Mouse (Mus musculus) T-helper 1 cell (primary cell): Measurements from ENCODE around the gene Itgb5.

Experiments used
- in situ Hi-C: fragments of 300-600 bp; cut with MboI, MseI; formaldehyde crosslinking; loops from one replicate; pipeline ENCODE4 v1.15.1; 2025; ENCODE audit warnings: high pct_unique_total_duplicates

Gene Itgb5

DNA sequence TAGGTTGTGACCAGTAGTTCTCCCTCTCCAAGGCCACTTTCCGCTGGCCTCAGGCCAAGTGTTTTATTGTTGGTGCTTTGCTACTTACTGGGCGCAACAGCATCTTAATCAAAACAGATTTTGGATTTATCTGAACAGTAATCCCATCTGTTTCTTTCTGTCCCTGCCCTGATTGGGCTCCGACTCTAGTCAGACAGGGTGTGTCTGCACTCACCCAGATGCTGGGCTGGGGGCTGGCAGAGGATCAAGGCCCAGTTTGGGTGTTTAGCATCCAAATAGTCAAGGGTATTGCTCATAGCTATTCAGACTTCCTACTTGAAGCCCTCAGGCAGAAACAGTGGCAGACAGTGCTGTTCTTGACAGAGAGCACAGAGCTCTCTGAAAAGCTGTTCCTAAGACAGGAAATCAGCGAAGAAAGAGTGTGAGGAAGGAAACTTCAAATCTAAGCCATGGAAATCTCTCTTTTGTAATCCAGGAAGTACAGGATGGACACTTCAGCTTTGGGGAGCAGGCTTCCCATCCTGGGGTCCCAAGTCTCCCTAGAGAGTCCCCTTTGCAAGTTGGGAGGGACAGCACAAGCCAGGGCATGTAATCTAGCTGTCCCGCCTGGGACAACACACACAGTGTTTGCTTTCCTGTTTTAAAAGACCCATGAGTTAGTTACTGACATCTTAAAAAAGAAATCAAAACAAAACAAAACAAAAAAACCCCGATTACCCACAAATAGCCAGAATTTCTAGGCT lies 48.7 kb downstream of the Itgb5 start:
- in situ Hi-C loops = no loop called here

DNA sequence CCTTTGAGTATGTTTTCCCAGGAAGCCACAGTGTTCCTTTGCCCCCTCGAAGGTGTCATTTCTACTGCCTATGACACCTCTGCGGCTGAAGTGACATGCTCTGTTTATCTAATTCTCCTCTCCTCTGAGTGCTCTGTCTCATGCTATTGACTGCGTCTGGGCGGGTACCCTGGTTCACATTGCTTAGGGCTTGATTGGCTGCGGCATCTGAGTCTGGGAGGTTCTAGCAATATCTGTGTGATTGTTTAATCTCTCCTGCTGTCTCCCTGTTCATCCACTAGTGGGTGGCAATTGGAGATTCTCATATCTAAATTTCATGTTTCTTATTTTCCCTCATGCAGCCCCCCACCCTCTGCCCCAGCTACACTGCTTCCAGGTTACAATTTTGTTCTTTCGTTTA lies 49.6 kb downstream of the Itgb5 start:
- in situ Hi-C loops = no loop called here

DNA sequence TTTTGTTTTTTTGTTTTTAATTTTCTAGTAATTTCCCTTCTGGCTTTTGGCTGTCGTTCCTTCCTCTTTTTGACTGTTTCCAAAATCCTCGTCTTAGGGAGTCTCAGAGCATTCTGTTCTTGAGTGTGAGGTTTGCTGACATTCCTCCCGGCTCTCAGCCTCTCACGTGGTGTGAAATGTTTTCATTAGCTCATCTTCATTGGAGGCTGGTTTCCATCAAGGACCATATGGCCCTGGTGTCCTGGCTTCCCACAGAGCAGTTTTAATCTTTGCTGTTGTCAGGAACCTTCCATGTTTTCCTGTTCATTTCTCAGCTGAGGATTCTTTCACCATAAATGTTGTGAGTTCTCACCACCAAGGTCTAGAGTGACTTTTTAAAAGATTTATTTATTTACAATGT lies 50.1 kb downstream of the Itgb5 start:
- in situ Hi-C loops = no loop called here

DNA sequence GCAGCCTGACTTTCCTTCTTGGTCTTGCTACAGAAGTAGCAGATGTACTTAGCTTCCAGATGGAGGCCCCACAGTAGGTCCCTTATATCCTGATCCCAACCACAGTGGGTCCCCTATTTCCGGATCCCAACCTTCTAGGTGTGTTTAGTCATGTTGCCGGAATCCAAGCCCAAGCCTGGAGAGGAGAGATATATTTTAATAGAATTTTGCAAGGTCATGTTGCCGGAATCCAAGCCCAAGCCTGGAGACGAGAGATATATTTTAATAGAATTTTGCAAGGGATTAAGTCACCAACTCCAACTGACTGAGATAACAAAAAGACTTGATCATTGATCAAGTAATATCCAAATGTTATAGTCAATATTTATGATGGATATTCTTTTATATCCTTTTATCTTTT lies 51.3 kb downstream of the Itgb5 start:
- in situ Hi-C loops = no loop called here

DNA sequence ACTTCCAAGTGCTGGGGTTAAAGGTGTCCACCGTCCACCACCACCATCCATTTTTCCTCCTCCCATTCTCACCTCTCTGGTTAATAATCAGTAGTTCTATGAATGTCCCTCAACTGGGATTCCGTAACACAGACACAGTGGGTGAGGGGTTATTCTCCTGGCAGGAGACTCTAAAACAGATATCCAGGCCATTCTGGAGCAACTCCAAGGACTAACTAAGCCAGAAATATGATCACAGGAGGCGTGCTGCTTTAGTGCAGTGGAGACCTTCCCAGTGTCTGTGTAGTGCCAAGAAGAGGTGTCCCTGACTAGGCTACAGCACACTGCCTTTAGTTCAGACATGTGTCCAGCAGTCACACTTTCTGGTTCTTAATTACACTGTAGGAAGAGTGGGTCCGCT lies 53.1 kb downstream of the Itgb5 start:
- in situ Hi-C loops = no loop called here

DNA sequence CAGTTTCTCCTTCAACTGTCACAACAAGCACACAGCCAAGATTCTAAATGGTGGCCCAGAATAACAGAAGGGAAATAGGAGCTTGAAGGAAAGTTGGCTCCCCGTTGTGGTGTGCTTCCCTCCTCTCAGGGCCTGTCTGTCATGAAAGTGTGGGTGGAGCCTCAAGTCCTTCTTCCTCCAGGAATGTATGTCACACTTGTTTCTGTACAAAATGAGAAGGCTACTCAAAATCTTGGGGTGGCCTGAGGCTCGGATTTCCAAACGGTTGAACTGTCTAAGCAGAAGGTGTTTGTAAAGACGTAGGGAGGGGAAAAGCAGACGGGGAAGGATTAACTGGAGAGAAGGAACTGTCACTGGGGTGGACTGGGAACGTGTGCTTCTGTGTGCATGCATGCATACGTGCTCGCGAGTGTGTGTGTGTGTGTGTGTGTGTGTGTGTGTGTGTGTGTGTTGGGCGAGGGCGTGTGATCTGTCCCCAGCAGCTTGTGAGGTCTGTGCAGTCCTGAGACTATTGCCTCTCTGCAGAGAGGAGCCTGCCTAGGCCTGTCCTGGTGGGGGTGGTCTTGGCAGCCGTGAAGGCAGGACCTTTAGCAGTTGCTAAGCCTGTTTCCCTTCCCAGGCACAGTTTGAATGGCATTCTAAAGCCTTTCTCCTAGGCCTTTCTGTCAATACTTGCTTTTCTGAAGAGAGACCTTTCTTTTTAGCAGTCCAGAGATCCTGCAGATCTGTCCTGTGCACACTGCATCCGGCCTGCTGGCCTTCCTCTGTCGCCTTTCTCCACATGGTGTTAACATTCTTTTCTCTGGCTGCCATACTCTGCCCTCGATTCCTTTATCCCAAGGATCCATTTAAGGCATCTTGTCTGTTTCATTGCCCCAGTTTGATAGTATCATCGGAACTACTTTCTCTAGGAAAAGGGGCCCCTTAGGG lies 53.8 kb downstream of the Itgb5 start:
- in situ Hi-C loops = no loop called here

DNA sequence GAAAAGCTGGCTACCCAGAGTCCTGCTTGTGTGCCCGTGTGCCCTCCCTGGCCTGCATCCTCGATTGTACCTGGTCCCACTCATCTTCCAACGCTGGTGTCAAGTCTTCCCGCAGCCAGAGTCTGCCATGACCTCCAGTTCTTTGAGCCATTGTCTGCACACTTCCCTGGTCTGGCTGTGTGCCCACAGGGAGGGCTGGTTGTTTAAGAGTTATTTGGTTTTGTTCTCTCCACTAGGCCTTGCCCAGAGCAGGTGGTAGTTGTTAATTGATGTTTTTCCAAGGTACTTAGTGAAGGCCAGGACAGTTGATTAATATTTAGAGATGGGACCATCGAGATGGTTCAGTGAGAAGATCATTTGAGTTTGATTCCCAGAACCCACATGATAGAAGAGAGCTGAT lies 54.7 kb downstream of the Itgb5 start:
- in situ Hi-C loops = no loop called here

DNA sequence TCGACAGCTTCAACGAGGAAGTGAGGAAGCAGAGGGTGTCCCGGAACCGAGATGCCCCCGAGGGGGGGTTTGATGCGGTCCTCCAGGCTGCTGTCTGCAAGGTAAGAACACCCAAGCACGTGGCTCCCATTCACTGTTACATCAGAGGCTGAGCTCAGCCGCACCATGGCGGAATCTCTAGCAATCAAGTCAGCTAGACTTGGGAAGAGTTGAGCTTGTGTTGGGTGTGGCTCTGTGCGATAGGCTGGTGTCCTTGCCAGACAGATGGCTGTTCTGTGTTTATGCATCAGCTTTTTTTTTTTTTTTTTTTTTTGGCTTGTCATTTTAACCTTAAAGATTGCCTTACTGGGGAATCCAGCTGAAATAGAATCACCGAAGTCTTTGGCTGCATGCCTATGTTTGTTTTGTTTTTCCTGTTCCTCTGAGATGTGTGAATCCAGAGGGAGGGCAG lies 55.6 kb downstream of the Itgb5 start:
- in situ Hi-C loops = no loop called here

DNA sequence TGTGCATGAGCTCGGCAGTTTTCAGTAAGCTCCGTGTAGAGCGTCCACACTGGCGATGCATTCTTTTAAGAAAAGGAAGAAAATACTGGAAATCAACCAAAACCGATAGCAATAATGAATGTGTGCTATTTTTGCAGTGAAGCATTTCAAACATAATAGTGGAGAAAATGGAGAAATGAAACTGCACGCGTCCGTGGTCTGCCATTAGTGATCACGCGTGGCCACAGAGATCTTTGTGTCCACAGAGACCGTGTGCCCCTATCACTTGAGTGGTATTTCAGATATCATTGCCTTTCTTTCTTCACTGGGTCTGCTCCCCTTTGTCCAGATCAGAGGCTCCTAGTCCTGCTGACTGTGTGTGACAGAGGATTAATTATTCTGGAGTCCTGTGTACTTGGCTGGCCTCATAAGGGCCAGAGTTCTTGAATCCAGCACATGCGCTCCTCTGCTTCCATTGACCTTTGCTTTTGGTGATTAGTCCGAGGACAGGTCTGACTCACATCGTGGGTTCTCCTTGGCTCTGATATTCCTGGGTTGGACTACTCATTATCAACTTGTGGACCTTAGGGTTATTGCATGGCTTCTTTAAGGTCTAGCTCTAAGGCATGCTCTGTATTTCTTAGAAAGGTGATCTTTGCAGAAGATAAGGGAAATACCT lies 56.3 kb downstream of the Itgb5 start:
- in situ Hi-C loops = no loop called here

DNA sequence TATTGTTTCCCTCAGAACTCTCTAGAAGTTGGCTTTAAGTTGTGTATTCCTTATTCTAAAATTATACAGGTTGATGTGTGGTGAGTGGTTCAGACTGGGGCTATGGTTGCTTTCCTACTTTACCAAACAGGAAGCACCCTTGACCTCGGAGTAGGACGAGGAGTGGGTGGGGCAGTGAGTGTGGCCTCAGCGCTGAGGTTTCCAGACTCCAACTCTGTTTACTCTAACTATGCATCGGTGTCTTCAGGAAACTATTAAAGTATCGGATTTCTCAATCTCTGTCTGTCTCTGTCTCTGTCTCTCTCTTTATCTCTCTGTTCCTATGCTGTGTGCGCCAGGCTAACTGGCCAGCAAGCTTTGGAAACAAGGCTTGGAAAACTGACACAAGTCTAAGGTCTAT lies 57.2 kb downstream of the Itgb5 start:
- in situ Hi-C loops = no loop called here

DNA sequence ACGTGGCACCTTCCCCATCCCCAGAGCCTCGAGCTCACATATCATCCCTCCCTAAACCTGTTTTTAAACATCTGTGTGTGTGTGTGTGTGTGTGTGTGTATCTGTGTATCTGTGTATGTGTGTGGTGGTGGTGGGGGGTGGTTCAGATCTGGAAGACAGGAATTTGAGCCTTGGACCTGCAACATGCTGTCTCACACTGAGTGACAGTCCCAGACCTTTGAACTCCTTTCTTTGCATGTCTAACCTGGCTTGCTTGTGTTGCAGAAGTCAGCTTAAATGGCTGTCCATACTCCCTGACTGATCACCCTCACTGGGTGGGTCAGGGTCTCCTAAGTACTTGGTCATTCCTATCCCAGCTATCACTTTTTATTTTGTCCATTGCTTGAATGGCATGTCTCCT lies 58.5 kb downstream of the Itgb5 start:
- in situ Hi-C loops = no loop called here

DNA sequence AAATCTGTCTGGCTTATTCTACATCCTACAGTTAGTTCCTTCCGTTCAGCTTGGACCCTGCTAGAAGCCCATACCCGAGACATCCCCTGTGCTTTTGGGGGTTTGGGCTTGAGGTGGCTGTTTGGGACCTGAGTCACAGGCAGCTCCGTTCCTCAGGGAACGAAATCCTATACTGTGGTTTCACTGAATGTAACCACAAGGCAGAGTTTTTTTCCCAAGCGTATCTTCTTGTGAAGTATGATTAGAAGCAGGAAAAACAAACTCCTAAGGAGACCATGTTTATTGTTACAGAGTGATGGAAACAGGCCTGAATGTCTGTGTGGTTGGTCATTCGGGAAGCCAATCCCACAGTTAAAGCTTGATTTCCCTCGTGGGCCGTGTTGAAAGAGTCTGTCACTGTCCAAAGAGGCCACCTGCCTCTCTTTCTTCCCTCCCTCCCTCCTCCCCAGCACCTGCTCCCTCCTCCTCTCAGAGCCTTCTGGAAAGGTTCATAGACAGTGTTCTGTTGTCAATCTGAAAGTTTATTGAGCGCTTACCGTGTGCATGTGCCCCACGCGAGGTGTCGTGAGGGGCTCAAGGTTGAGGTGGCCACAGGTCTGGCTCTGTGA lies 59.6 kb downstream of the Itgb5 start:
- in situ Hi-C loops = no loop called here

DNA sequence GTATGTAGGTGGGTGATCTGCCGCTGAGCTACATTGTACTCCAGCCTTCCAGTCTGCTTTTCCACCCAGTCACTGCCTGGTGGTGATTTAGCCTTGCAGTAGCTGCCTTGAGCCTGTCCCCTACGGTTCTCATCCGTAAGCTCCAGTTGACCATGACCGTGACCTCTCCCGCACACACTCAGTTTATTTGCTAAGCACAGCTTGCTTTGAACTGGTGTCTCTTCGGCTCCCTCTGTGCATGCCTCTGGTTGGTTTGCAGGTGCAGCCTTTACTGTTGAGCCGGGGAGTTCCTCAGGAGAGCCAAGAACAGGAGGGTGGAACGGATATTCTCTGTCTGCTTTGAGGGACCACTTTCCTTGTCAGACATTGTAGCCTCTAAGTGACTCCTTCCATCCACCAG lies 61.6 kb downstream of the Itgb5 start:
- in situ Hi-C loops = no loop called here

DNA sequence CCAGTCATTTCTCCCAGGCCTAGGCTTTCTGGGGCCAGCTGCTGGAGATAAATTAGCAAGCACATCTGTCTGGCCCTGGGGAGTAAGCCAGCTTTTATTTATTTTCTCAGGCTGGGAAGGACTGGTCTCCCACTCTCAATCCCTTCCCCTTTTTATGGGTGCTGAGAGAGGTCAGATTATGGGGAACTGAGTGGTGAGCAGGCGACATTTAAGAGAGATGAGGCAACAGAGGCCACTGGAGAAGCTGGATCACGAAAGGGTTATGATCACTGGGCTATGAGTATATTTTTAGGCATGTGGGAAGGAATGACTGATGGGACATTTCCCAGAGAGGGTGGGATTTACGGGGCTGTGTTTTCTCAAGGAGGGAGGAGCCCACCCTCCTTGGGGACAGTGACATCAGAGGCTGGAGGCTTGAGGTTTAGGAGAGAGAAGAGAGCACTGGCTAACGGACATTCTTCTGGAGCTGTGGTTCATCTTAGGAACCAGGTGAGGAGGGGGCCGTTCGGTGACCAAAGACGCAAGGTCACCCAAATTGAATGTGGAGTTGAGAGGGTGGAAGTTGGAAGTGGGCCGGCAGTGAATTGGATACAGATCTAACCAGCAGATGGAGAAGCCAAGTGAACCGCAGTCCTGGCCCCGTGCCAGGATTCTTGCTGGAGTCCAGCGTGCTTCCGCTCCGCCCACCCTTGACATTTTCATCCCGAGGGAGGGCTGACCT lies 62.3 kb downstream of the Itgb5 start:
- in situ Hi-C loops = no loop called here

DNA sequence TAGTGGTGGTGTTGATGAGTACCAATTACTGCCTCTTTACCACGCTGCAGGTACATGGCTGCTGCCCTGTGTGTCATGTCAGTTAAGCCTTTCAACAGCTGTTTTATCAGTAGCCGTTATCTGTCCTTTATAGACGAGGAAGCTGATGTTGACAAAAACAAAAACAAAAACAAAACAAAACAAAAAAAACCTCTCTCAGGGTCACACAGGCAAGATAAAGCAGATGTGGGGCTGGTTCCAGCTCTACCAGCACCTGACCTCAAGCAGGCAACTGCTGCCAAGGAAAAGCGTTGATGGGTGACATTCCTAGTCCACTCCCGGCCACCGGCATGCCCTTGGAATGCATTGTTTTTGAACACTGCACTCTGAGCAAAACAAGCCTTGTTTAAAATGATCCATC lies 63.1 kb downstream of the Itgb5 start:
- in situ Hi-C loops = no loop called here

DNA sequence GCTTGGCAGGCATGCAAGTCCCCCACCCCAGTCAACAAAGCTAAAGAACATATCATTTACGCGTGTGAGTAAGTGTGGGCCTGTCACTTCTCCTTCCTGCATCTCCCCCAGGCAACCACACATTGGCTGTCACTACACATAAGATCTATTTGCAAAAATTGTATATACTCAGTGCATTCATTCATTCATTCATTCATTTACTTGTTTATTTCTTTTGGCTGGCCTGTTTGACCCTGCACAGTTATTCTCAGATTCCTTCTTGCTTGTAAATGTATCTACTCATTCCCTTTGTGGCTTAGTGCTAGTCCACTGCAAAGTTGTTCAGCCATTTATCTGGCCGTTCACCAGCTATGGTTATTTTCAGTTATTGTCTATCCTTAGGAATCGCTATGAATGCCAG lies 64.3 kb downstream of the Itgb5 start:
- in situ Hi-C loops = no loop called here

DNA sequence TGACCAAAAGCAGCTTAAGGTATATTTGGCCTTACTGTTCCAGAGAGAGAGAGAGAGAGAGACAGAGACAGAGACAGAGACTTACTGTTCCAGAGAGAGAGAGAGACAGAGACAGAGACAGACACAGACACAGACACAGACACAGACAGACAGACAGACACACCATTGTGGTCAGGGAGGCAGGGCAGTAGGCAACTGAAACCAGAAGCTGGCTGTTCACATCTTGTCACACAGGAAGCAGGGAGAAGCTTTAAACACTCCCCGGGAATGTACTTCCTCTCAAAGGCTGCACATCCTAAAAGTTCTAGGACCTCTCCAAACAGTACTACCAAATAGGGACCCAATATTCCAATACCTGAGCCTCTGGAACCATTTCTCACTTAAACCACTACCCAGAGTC lies 65.0 kb downstream of the Itgb5 start:
- in situ Hi-C loops = no loop called here

DNA sequence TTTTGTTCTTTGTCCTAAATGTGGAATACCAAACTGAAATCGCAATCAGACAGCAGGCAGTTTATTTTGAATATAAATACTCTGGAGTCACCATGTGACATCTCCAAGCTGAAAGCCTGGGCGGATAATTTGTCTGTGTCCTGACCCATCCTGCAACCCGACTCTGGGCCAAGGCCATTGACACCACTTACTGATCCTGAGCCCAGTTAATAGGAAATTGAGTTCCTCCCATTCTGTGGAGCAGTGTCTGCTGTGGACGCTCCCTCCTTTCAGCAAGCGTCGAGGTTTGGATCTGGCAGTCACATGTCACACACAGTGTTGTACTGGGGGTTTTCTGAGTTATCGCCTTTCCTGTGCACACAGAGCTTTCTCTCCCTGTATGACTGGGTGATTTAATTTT lies 66.2 kb downstream of the Itgb5 start:
- in situ Hi-C loops = no loop called here

DNA sequence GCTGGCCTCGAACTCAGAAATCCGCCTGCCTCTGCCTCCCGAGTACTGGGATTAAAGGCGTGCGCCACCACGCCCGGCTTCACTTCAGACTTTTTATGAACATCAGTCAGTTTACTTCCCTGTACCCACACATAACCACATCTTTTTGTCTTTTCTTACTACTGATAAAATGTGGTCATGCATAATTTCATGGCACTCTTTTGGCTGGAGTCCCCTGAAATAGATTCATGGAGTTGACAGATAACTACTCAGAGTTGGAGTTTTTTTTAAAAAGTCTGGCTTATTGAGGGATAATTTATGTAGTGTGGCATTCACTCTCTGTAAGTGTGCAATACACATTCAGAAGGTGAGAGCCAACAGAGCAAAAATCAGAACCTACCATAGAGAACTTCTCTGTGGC lies 67.3 kb downstream of the Itgb5 start:
- in situ Hi-C loops = no loop called here

DNA sequence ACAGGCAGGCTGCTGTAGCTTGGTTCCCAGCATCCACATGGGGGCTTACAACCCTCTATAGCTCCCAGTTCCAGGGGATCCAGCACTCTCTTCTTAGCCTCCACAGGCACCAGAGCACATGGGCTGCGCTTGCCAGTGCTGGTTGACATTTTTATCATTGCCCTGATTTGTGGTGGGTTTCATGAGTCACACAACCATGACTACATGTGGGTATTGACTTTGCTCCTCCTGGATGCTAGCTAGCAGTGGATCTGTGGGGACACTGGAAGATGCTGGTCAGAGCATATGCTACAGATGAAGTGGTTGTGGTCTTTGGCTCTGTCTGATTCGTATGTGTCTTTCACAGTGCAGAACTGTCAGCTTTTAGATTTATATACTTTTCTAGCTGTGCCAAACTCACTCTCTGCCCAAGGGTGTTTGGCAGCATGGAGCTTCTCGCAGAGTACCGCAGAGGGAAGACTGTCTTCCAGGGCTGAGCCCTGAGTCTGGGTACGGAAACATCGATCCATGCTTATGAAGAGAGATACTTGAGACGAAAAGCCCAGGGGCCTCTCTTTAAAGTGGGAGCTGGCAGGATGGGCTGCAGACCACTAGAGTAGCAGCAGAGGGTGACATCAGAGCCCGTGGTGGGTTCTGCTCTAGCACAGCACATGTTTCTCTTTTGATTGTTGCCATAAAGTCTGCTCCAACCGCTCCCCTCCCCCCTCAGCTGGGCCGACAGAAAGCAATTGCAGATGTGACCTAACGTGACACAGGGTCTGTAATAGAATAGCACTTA lies 74.4 kb downstream of the Itgb5 start:
- in situ Hi-C loops = no loop called here

DNA sequence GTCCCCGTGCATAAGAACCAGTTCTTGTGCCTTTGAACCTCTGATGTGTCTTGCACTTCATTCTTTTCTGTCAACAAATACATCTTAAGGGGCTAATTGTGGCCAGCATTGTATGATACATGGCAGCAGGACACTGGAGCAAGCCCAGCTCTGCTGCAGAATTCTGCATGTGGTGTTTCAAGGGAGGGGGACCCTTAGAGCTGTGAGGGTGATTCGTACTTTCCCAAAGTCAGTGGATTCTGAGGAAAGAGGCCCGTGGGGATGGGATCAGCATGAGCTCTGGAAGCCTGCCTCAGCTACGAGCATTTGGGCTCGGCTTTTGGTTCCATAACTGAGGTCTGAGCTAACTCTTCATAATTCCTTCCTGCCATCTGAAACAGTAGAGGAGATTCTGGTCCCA lies 75.1 kb downstream of the Itgb5 start:
- in situ Hi-C loops = no loop called here
